Mouse (Mus musculus): ENCODE results near the gene Chst11.

GRCm38 (mm10) chr10:83169554-83169953 is 184.3 kb downstream of the Chst11 start:
- TF ChIP-seq CTCF (IDR thresholded peaks at IDR 0.05; ENCODE audit: low read depth, low read length) (no peak), EP300 (IDR thresholded peaks at IDR 0.05; ENCODE audit: insufficient read depth, low read depth, low read length) (no peak), POLR2A (IDR thresholded peaks at IDR 0.05; ENCODE audit: insufficient read depth, low read length) (no peak)

Measured in ES-Bruce4 (cell line).